Comparison of ENCODE assay signal across 12 mouse cellular contexts in the genomic region with DNA sequence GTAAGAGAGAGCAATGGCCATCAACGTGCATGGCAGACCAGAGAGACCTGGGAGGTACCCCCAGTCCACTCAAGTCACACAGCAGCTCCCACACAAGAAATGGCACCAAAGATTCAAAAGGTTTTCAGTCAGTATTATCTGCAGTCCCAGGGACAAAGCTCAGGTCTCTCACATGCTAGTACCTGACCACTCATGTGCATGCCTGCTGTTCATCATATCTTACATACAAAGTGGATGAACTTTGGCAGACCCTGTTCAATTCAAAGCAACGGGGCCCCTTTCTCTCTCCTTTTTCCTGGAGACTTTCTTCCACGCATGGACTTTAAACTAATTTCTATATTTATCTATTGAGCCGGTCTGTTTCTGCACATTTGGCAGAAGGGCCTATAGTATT.
"Had no signal": no experiment of that assay in that cellular context is flagged by ENCODE, and none has a peak within 500 bp of the region (broad histone marks: within the 10 kb centered on the region; RNA-seq: fewer than 3 reads in every experiment).

No protein-coding gene starts in this region.

- H3K36me3 ChIP-seq: limb, embryonic 13.5 days; liver, embryonic 15.5 days; midbrain, embryonic 10.5 days; neural tube, embryonic 15.5 days had no signal

- H3K27ac ChIP-seq: kidney, postnatal 0 days; limb, embryonic 13.5 days; liver, embryonic 15.5 days; midbrain, embryonic 10.5 days; neural tube, embryonic 15.5 days had no signal

- H3K4me2 ChIP-seq: limb, embryonic 13.5 days; liver, embryonic 15.5 days; lung, embryonic 14.5 days; neural tube, embryonic 15.5 days had no signal

- DNase-seq: kidney, adult 11 months; kidney, adult 9 months; kidney, postnatal 36 days; left cerebral cortex, postnatal 4 days; lung, embryonic 14.5 days; lung, postnatal 14 days had no signal

- H3K9ac ChIP-seq: limb, embryonic 13.5 days; liver, embryonic 15.5 days; lung, embryonic 14.5 days; neural tube, embryonic 15.5 days had no signal

- H3K27me3 ChIP-seq: limb, embryonic 13.5 days; liver, embryonic 15.5 days had no signal

- H3K4me3 ChIP-seq: limb, embryonic 13.5 days; liver, embryonic 15.5 days; midbrain, embryonic 10.5 days; myocyte; neural tube, embryonic 15.5 days had no signal

- H3K9me3 ChIP-seq: limb, embryonic 13.5 days; liver, embryonic 15.5 days; midbrain, embryonic 10.5 days; neural tube, embryonic 15.5 days had no signal
